Mouse (Mus musculus) forebrain, embryonic 15.5 days (tissue): ENCODE results near the gene Mef2d. TPM values are rescaled to one million over a fixed set of nuclear protein-coding genes. Genes with fewer than 3 reads are reported as not detected.

Experiments
- ATAC-seq: fragments of 200-750 bp; cut with Nextera tagmentation; replicated peaks from 2 replicates; pipeline ENCODE4 v1.8.0; 2017; ENCODE audit warnings: mild to moderate bottlenecking, moderate TSS enrichment, moderate library complexity
- H3K27ac ChIP-seq: fragments of 300-500 bp; sonication (generic); replicated peaks from 2 replicates; pipeline ENCODE4 v1.5.1; 2015; ENCODE audit warnings: mild to moderate bottlenecking, inconsistent platforms
- H3K27me3 ChIP-seq: fragments of 300-500 bp; sonication (generic); 2 replicates; pipeline ENCODE4 v1.6.1; 2015; ENCODE audit warnings: inconsistent platforms
- H3K36me3 ChIP-seq: fragments of 300-500 bp; sonication (generic); 2 replicates; pipeline ENCODE4 v1.6.1; 2015; ENCODE audit warnings: mild to moderate bottlenecking, inconsistent platforms
- H3K4me1 ChIP-seq: fragments of 300-500 bp; sonication (generic); 2 replicates; pipeline ENCODE4 v1.6.1; 2015; ENCODE audit warnings: inconsistent platforms
- H3K4me2 ChIP-seq: fragments of 300-500 bp; sonication (generic); replicated peaks from 2 replicates; pipeline ENCODE4 v1.6.1; 2015; ENCODE audit warnings: mild to moderate bottlenecking, inconsistent platforms
- H3K4me3 ChIP-seq: fragments of 300-500 bp; sonication (generic); 2 replicates; pipeline ENCODE4 v1.5.1; 2015; ENCODE audit warnings: mild to moderate bottlenecking, inconsistent platforms
- H3K9ac ChIP-seq: fragments of 300-500 bp; sonication (generic); replicated peaks from 2 replicates; pipeline ENCODE4 v1.6.1; 2015; ENCODE audit warnings: mild to moderate bottlenecking, inconsistent platforms
- H3K9me3 ChIP-seq: fragments of 300-500 bp; sonication (generic); 2 replicates; pipeline ENCODE4 v1.6.1; 2016; ENCODE audit warnings: inconsistent platforms
- WGBS: fragments of 180-500 bp; shearing (Covaris S2); methylation state at CpG from one replicate; pipeline ENCODE4 v1.1.7; 2015; ENCODE audit warnings: mixed read lengths; 5-methylcytosine and 5-hydroxymethylcytosine counted together
- polyA plus RNA-seq: library from polyadenylated mRNA; unstranded; fragments of >200 nt; fragmentation: Nextera tagmentation; extraction: Ambion mirVana; gene quantifications from 2 replicates; pipeline ENCODE4 v1.2.1, GENCODE M21; 2015

The Mef2d gene
- polyA plus RNA-seq, 1 experiment from 2014 or later, result 21.3 TPM

GRCm38 (mm10) chr3:88199541-88200110, 57.5 kb downstream of the Mef2d start:
- Histone ChIP-seq H3K27me3 (no peaks in the 10 kb centered on the region), H3K4me1 (peaks cover 77% of the 10 kb centered on the region)
- WGBS, result 15% methylated on average over 2 of the region's 2 CpGs

GRCm38 (mm10) chr3:88200161-88200971, 58.2 kb downstream of the Mef2d start:
- Histone ChIP-seq H3K36me3 (no peaks in the 10 kb centered on the region), H3K9ac (peak overlapping the region; percentile 93), H3K4me2 (peak overlapping the region; percentile 96), H3K4me3 (peak overlapping the region; percentile 54), H3K9me3 (no peaks in the 10 kb centered on the region), H3K27ac (peak overlapping the region; percentile 99), H3K27me3 (no peaks in the 10 kb centered on the region), H3K4me1 (peaks cover 84% of the 10 kb centered on the region)
- WGBS, result 1% methylated on average over 61 of the region's 61 CpGs
- no peak for ATAC-seq

More at GRCm38 (mm10) chr3:88199541-88200110, 57.5 kb downstream of the Mef2d start:
- peak overlapping the region; percentile 93 for H3K9ac ChIP-seq
- H3K27ac ChIP-seq, result peak overlapping the region; percentile 99
- H3K4me3 ChIP-seq, result peak overlapping the region; percentile 54
- no peak for ATAC-seq
- no peaks in the 10 kb centered on the region for H3K36me3 ChIP-seq
- H3K9me3 ChIP-seq, result no peaks in the 10 kb centered on the region
- peak overlapping the region; percentile 96 for H3K4me2 ChIP-seq

GRCm38 (mm10) chr3:88200972-88201330, 58.8 kb downstream of the Mef2d start:
- Histone ChIP-seq H3K27me3 (no peaks in the 10 kb centered on the region), H3K9me3 (no peaks in the 10 kb centered on the region), H3K9ac (peak overlapping the region; percentile 93), H3K4me2 (peak overlapping the region; percentile 96), H3K4me1 (peaks cover 90% of the 10 kb centered on the region), H3K36me3 (no peaks in the 10 kb centered on the region), H3K4me3 (peak overlapping the region; percentile 54), H3K27ac (peak overlapping the region; percentile 99)
- WGBS, result under 1% methylated on average over 36 of the region's 37 CpGs
- ATAC-seq, result no peak

GRCm38 (mm10) chr3:88201640-88202039, 59.5 kb downstream of the Mef2d start:
- H3K4me2 ChIP-seq, result peak overlapping the region; percentile 96
- H3K4me3 ChIP-seq, result peak overlapping the region; percentile 54
- H3K9ac ChIP-seq, result peak overlapping the region; percentile 93
- peak overlapping the region; percentile 99 for H3K27ac ChIP-seq
- H3K4me1 ChIP-seq, result peaks cover 97% of the 10 kb centered on the region
- H3K9me3 ChIP-seq, result no peaks in the 10 kb centered on the region
- WGBS, result 17% methylated on average over 5 of the region's 5 CpGs
- no peaks in the 10 kb centered on the region for H3K36me3 ChIP-seq
- no peaks in the 10 kb centered on the region for H3K27me3 ChIP-seq
- no peak for ATAC-seq

GRCm38 (mm10) chr3:88202986-88203385, 60.8 kb downstream of the Mef2d start:
- H3K4me1 ChIP-seq, result peaks cover 85% of the 10 kb centered on the region
- H3K9me3 ChIP-seq, result no peaks in the 10 kb centered on the region
- WGBS, result 10% methylated on average over 6 of the region's 6 CpGs
- H3K4me3 ChIP-seq, result 0 out of 2 replicates have a peak overlapping the region, but pooled peaks have one; percentile 13
- H3K9ac ChIP-seq, result peak overlapping the region; percentile 93
- H3K27ac ChIP-seq, result peak overlapping the region; percentile 99
- H3K27me3 ChIP-seq, result no peaks in the 10 kb centered on the region
- H3K36me3 ChIP-seq, result no peaks in the 10 kb centered on the region
- no peak for ATAC-seq
- peak overlapping the region; percentile 96 for H3K4me2 ChIP-seq

GRCm38 (mm10) chr3:88203456-88203855, 61.3 kb downstream of the Mef2d start:
- no peaks in the 10 kb centered on the region for H3K9me3 ChIP-seq
- peak overlapping the region; percentile 93 for H3K9ac ChIP-seq
- H3K27ac ChIP-seq, result peak overlapping the region; percentile 99
- WGBS, result 3% methylated on average over 5 of the region's 5 CpGs
- peak overlapping the region; percentile 96 for H3K4me2 ChIP-seq
- no peak for ATAC-seq
- H3K4me1 ChIP-seq, result peaks cover 80% of the 10 kb centered on the region
- H3K4me3 ChIP-seq, result peak overlapping the region; percentile 15; the same call in 1 of the 2 replicates
- no peaks in the 10 kb centered on the region for H3K36me3 ChIP-seq
- no peaks in the 10 kb centered on the region for H3K27me3 ChIP-seq

GRCm38 (mm10) chr3:88203999-88204700, 62.0 kb downstream of the Mef2d start:
- peak overlapping the region; percentile 93 for H3K9ac ChIP-seq
- H3K36me3 ChIP-seq, result no peaks in the 10 kb centered on the region
- peak overlapping the region; percentile 15 for H3K4me3 ChIP-seq
- no peak for ATAC-seq
- peaks cover 74% of the 10 kb centered on the region for H3K4me1 ChIP-seq
- WGBS, result 5% methylated on average over 7 of the region's 7 CpGs
- H3K4me2 ChIP-seq, result peak overlapping the region; percentile 96
- peak overlapping the region; percentile 99 for H3K27ac ChIP-seq
- no peaks in the 10 kb centered on the region for H3K27me3 ChIP-seq
- H3K9me3 ChIP-seq, result no peaks in the 10 kb centered on the region

GRCm38 (mm10) chr3:88204751-88205150, 62.6 kb downstream of the Mef2d start:
- Histone ChIP-seq H3K27ac (peak overlapping the region; percentile 99), H3K36me3 (no peaks in the 10 kb centered on the region), H3K27me3 (no peaks in the 10 kb centered on the region), H3K9ac (peak overlapping the region; percentile 93), H3K4me3 (peak overlapping the region; percentile 82; the same call in 1 of the 2 replicates), H3K9me3 (no peaks in the 10 kb centered on the region), H3K4me1 (peaks cover 68% of the 10 kb centered on the region), H3K4me2 (peak overlapping the region; percentile 96)
- WGBS, result 5% methylated on average over 1 of the region's 1 CpGs
- peak; percentile 27 for ATAC-seq

- peak overlapping the region; percentile 82; the same call in 1 of the 2 replicates for H3K4me3 ChIP-seq
- 4% methylated on average over 4 of the region's 4 CpGs for WGBS
- H3K4me2 ChIP-seq, result peak overlapping the region; percentile 96
- H3K36me3 ChIP-seq, result no peaks in the 10 kb centered on the region
- H3K9ac ChIP-seq, result peak overlapping the region; percentile 93
- no peaks in the 10 kb centered on the region for H3K9me3 ChIP-seq
- peaks cover 67% of the 10 kb centered on the region for H3K4me1 ChIP-seq
- no peaks in the 10 kb centered on the region for H3K27me3 ChIP-seq
- ATAC-seq, result peak; percentile 52
- peak overlapping the region; percentile 99 for H3K27ac ChIP-seq
Measured at GRCm38 (mm10) chr3:88205176-88205562, 63.0 kb downstream of the Mef2d start.

- H3K4me1 ChIP-seq, result peaks cover 68% of the 10 kb centered on the region
- peak; percentile 72 for ATAC-seq
Measured at GRCm38 (mm10) chr3:88205563-88206491, 63.7 kb downstream of the Mef2d start.

GRCm38 (mm10) chr3:88206500-88206899, 64.3 kb downstream of the Mef2d start:
- Histone ChIP-seq H3K27me3 (no peaks in the 10 kb centered on the region), H3K9ac (peak overlapping the region; percentile 93), H3K4me1 (peaks cover 67% of the 10 kb centered on the region), H3K9me3 (no peaks in the 10 kb centered on the region), H3K36me3 (no peaks in the 10 kb centered on the region), H3K4me2 (peak overlapping the region; percentile 96), H3K27ac (peak overlapping the region; percentile 99), H3K4me3 (peak overlapping the region; percentile 82)
- 2% methylated on average over 3 of the region's 3 CpGs for WGBS
- peak; percentile 12 for ATAC-seq

More at GRCm38 (mm10) chr3:88205563-88206491, 63.7 kb downstream of the Mef2d start:
- WGBS, result 1% methylated on average over 8 of the region's 8 CpGs
- peak overlapping the region; percentile 99 for H3K27ac ChIP-seq
- no peaks in the 10 kb centered on the region for H3K36me3 ChIP-seq
- H3K27me3 ChIP-seq, result no peaks in the 10 kb centered on the region
- H3K9me3 ChIP-seq, result no peaks in the 10 kb centered on the region
- peak overlapping the region; percentile 93 for H3K9ac ChIP-seq
- H3K4me2 ChIP-seq, result peak overlapping the region; percentile 96
- peak overlapping the region; percentile 82 for H3K4me3 ChIP-seq
